Mouse (Mus musculus): ENCODE results near the gene Mmp14. TPM values are rescaled to one million over a fixed set of nuclear protein-coding genes. Genes with fewer than 3 reads are reported as not detected.

The Mmp14 gene
- polyA plus RNA-seq, 1 experiment from 2014 or later: 152 TPM

DNA sequence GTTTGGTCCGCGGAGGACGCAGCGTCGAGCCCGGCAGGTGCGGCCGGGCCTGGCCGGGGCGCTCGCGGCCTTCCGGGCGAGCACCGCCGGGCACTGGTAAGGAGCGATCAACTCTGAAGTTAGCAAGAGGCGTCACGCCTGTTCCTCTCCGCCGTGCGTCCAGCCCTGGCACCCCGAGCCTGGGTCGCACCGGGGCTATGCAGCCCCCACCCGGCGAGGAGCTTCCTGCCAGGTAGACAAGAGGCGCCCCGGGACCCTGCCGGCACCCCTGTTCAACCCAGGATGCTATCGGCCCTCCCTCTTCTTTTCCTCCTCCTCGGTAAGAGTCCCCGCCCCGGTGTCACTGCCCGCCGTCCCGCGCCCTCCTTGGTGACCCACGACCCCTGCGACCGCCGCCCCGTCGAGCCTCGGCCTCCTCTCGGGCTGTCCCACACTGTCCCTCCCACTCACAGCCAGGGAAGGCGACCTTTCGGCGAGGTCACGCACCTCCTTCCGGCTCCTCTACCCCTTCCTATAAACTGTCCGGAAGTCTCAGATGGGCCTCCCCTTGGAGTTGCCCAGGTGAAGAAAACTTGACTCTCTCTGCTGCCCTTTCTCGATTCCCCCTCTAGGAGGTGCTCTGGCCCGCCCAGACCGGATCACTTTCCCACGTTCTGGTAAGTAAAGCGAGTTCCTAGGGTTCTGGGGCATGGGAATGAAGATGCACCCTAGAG, 33.0 kb downstream of the Mmp14 start:
- Histone ChIP-seq H3K27me3 (ENCODE audit: insufficient read depth, low read length) (no peaks in the 10 kb centered on the region), H3K9me3 (ENCODE audit: low read length) (no peaks in the 10 kb centered on the region), H3K9ac (replicated peaks; ENCODE audit: low read length) (peak overlapping the region; percentile 92), H3K27ac (ENCODE audit: low read length) (peak overlapping the region; percentile 92), H3K4me2 (replicated peaks; ENCODE audit: low read depth, low read length) (peak overlapping the region; percentile 79), H3K4me1 (ENCODE audit: insufficient read depth, low read length) (peaks cover 10% of the 10 kb centered on the region), H3K36me3 (ENCODE audit: insufficient read depth, low read length) (peaks cover 25% of the 10 kb centered on the region), H3K4me3 (ENCODE audit: low read length) (peak overlapping the region; percentile 87)
- ATAC-seq (ENCODE audit: low FRiP score, low TSS enrichment): peak; percentile 77
- under 1% methylated on average over 40 of the region's 57 CpGs for WGBS

DNA sequence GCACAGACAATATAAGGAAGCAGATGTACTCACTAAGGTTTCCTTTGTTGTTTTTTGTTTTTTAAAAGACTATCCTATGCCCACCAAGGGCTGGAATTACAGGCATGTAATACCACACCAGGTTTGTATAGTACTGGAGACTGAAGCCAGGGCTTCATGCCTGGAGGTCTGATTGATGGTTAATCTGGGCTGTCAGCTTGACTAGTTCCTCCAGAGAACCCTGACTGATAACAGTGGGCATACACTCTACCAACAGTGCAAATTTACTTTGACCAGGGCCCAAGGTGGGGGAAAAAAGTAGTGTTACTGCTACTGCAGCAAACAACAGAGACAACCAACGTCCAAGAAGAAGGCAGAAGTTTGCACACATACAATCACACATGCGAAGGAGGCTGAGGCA, 40.1 kb downstream of the Mmp14 start:
- Histone ChIP-seq H3K9ac (replicated peaks; ENCODE audit: low read length) (no peak overlapping the region), H3K4me1 (ENCODE audit: insufficient read depth, low read length) (peaks cover 4% of the 10 kb centered on the region), H3K27me3 (ENCODE audit: insufficient read depth, low read length) (no peaks in the 10 kb centered on the region), H3K4me2 (replicated peaks; ENCODE audit: low read depth, low read length) (no peak overlapping the region), H3K36me3 (ENCODE audit: insufficient read depth, low read length) (peaks cover 31% of the 10 kb centered on the region), H3K4me3 (ENCODE audit: low read length) (no peak overlapping the region), H3K9me3 (ENCODE audit: low read length) (peaks cover 5% of the 10 kb centered on the region; the same call in 1 of the 2 replicates), H3K27ac (ENCODE audit: low read length) (no peak overlapping the region)
- ATAC-seq (ENCODE audit: low FRiP score, low TSS enrichment): no peak
- 89% methylated on average over 2 of the region's 2 CpGs for WGBS

DNA sequence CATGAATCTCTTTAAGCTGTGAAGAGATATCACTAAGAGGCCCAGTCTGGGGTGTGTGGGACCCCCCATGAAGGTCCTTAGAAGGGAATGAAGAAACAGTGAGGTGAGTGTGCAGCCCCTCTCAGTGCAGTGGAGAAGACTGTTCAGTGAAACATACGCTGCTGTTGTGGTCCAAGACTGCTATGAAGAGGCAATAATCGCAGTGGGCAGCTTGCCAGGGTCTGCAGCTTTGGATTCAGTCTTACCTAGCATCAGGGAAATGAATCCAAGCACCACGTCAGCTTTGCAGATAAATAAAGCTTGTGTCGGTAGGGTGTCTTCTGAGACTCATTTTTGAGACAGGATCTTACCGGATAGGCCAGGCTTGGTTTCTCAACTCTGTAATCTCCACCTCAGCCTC, 41.3 kb downstream of the Mmp14 start:
- Histone ChIP-seq H3K36me3 (ENCODE audit: insufficient read depth, low read length) (peaks cover 28% of the 10 kb centered on the region), H3K27me3 (ENCODE audit: insufficient read depth, low read length) (no peaks in the 10 kb centered on the region), H3K4me3 (ENCODE audit: low read length) (no peak overlapping the region), H3K9me3 (ENCODE audit: low read length) (peaks cover 5% of the 10 kb centered on the region; the same call in 1 of the 2 replicates), H3K4me1 (ENCODE audit: insufficient read depth, low read length) (peaks cover 9% of the 10 kb centered on the region), H3K27ac (ENCODE audit: low read length) (no peak overlapping the region), H3K9ac (replicated peaks; ENCODE audit: low read length) (no peak overlapping the region), H3K4me2 (replicated peaks; ENCODE audit: low read depth, low read length) (no peak overlapping the region)
- ATAC-seq (ENCODE audit: low FRiP score, low TSS enrichment): no peak
- WGBS: 71% methylated on average over 5 of the region's 5 CpGs

DNA sequence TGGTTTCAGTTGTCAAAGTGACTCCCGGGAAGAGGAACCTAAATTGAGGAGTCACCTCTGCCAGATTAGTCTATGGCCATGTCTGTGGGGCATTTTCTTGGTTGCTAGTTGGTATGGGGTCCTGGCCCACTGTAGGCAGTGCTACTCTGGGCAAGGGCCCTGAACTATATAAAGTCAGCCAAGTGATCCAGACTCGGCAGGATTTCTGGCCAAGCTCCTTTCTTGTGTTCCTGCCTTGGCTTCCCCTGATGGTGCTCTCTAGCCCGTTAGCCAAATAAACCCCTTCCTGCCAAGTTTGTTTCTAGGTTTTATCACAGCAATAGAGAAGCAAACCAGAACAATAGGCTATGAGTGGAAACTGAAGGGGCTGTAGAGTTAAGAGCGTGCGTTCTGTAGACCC, 43.3 kb downstream of the Mmp14 start:
- no peak for ATAC-seq (ENCODE audit: low FRiP score, low TSS enrichment)
- Histone ChIP-seq H3K27ac (ENCODE audit: low read length) (no peak overlapping the region), H3K9ac (replicated peaks; ENCODE audit: low read length) (no peak overlapping the region), H3K36me3 (ENCODE audit: insufficient read depth, low read length) (peaks cover 8% of the 10 kb centered on the region; the same call in 1 of the 2 replicates), H3K9me3 (ENCODE audit: low read length) (peaks cover 5% of the 10 kb centered on the region; the same call in 1 of the 2 replicates), H3K4me1 (ENCODE audit: insufficient read depth, low read length) (peaks cover 21% of the 10 kb centered on the region), H3K4me3 (ENCODE audit: low read length) (no peak overlapping the region), H3K27me3 (ENCODE audit: insufficient read depth, low read length) (peaks cover 9% of the 10 kb centered on the region; the same call in 1 of the 2 replicates), H3K4me2 (replicated peaks; ENCODE audit: low read depth, low read length) (no peak overlapping the region)
- 76% methylated on average over 5 of the region's 5 CpGs for WGBS

DNA sequence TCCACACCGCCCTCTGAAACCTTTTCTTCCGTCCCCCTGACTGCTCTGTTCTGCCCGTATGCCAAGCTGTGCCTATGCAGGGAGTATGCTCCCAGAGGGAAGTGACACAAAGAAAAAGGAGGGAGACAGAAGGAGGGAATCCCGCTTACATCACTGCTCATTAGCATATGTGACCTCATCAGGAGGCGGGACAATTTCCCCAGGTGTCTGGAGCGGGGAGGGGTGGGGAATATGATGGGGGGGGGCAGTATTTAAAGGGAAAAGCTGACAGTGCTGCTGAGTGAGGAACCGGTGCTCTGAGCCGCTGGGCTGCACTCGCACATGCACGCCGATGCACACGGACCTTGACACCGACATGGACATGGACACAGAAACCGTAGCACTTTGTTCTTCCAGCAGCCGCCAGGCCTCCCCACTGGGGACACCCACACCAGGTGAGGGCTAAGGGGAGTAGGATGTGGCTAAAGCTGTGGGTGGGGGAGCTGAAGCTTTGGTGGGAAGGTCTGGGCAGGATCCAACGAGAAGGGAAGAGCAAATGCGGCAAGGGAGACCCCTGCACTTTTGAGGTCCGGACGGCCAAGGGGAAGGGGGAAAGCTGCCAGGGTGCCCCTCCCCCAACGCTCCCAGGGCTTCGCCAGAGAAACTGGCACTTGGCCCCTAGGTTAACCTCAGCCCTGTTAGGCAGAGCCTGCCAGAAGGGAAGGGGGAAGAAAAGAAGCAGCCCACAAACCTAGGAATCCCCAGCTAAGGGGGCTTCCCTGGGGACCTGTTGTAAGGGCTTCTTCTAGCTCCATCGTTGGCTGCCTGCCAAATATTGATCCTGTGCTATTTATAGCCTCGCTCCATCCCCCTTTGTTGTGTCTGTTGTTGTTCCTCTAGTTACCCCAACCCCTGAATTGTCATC, 44.8 kb downstream of the Mmp14 start, which contains the start of gene Rem2:
Gene Rem2, plus strand, starts transcription at position 160 of the 904 bp plus-strand sequence.
- ATAC-seq (ENCODE audit: low FRiP score, low TSS enrichment): peak; percentile 71
- peaks cover 5% of the 10 kb centered on the region; the same call in 1 of the 2 replicates for H3K9me3 ChIP-seq (ENCODE audit: low read length)
- H3K27me3 ChIP-seq (ENCODE audit: insufficient read depth, low read length): peaks cover 12% of the 10 kb centered on the region; the same call in 1 of the 2 replicates
- no peak within 1 kb of the TSS for H3K27ac ChIP-seq (ENCODE audit: low read length)
- H3K4me3 ChIP-seq (ENCODE audit: low read length): peak within 1 kb of the TSS; percentile 54
- no peaks in the 10 kb centered on the region; the same call in 1 of the 2 replicates for H3K36me3 ChIP-seq (ENCODE audit: insufficient read depth, low read length)
- whole genome bisulfite sequencing: 3% methylated on average over 23 of the region's 23 CpGs
- peak within 1 kb of the TSS; percentile 76 for H3K9ac ChIP-seq (replicated peaks; ENCODE audit: low read length)
- H3K4me1 ChIP-seq (ENCODE audit: insufficient read depth, low read length): peaks cover 24% of the 10 kb centered on the region
- H3K4me2 ChIP-seq (replicated peaks; ENCODE audit: low read depth, low read length): peak within 1 kb of the TSS; percentile 86

DNA sequence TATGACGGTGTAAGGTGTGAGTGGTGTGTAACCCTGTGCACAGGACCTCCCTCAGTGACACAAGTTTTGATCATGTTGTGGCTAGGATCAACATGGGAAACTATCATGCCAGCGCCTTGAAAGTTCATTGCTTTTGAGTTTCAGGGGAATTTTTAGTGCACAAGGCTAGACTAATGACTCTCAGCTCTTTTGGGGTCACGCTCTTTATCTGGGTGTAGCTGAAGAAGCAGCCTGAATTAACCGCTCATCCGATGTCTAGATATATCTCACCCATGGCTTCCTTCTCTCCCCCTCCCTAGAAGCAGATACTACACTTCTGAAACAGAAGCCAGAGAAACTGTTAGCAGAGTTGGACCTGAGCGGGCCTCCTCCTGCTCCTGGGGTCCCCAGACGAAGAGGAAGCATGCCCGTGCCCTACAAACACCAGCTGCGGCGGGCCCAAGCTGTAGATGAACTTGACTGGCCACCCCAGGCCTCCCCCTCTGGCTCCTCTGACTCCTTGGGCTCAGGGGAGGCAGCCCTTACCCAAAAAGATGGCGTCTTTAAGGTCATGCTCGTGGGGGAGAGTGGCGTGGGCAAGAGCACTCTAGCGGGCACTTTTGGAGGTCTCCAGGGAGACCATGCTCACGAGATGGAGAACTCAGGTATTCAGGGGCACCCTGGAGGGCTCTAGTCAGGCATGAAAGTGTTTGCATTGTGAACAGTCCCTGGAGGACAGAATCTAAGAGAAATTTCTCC, 45.9 kb downstream of the Mmp14 start:
- Histone ChIP-seq H3K4me3 (ENCODE audit: low read length) (no peak overlapping the region), H3K9me3 (ENCODE audit: low read length) (no peaks in the 10 kb centered on the region), H3K4me2 (replicated peaks; ENCODE audit: low read depth, low read length) (no peak overlapping the region), H3K27ac (ENCODE audit: low read length) (no peak overlapping the region), H3K4me1 (ENCODE audit: insufficient read depth, low read length) (peaks cover 24% of the 10 kb centered on the region), H3K36me3 (ENCODE audit: insufficient read depth, low read length) (no peaks in the 10 kb centered on the region), H3K27me3 (ENCODE audit: insufficient read depth, low read length) (peaks cover 12% of the 10 kb centered on the region; the same call in 1 of the 2 replicates), H3K9ac (replicated peaks; ENCODE audit: low read length) (no peak overlapping the region)
- WGBS: 78% methylated on average over 15 of the region's 15 CpGs
- no peak for ATAC-seq (ENCODE audit: low FRiP score, low TSS enrichment)

DNA sequence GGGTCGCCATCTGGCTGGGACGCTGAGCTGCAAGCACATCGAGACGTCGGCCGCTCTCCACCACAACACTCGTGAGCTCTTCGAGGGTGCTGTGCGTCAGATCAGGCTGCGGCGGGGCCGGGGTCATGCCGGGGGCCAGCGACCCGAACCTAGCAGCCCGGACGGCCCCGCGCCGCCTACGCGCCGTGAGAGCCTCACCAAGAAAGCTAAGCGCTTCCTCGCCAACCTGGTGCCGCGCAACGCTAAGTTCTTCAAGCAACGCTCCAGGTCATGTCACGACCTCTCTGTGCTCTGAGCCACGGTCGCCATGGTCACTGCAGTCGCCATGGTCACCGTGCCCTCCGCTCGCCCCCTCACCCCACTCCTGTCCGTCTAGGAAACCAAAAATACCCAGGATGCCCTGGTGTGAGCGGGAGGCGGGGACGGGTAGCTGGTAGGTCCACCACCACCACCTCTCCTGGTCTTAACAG, 48.1 kb downstream of the Mmp14 start:
- 1% methylated on average over 40 of the region's 40 CpGs for WGBS
- Histone ChIP-seq H3K9ac (replicated peaks; ENCODE audit: low read length) (peak overlapping the region; percentile 66), H3K4me2 (replicated peaks; ENCODE audit: low read depth, low read length) (peak overlapping the region; percentile 68), H3K27ac (ENCODE audit: low read length) (no peak overlapping the region), H3K36me3 (ENCODE audit: insufficient read depth, low read length) (no peaks in the 10 kb centered on the region), H3K4me3 (ENCODE audit: low read length) (peak overlapping the region; percentile 50), H3K9me3 (ENCODE audit: low read length) (no peaks in the 10 kb centered on the region), H3K27me3 (ENCODE audit: insufficient read depth, low read length) (peaks cover 12% of the 10 kb centered on the region; the same call in 1 of the 2 replicates), H3K4me1 (ENCODE audit: insufficient read depth, low read length) (peaks cover 24% of the 10 kb centered on the region)
- peak; percentile 27; the same call in 1 of the 2 replicates for ATAC-seq (ENCODE audit: low FRiP score, low TSS enrichment)

DNA sequence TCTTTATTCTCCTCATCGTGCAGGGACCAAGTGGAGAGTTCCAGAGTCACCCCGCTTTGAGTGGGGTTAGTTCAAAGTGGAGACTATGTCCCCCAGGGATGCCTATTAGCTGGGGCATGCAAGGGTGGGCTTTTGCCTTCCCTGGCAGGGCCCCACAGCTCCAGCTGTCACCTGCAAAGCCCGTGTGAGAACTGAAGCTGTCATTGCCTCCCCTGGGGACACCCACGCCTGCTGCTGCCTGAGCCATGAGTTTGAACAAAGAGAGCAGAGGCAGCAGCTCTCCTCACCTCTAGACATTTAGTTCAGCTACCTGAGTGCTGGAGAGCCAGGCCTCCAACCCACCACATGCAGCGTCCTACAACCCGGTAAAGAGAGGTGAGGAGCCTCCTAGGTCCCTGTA, 49.3 kb downstream of the Mmp14 start:
- H3K27ac ChIP-seq (ENCODE audit: low read length): no peak overlapping the region
- no peak for ATAC-seq (ENCODE audit: low FRiP score, low TSS enrichment)
- H3K4me2 ChIP-seq (replicated peaks; ENCODE audit: low read depth, low read length): no peak overlapping the region
- H3K27me3 ChIP-seq (ENCODE audit: insufficient read depth, low read length): peaks cover 12% of the 10 kb centered on the region; the same call in 1 of the 2 replicates
- no peaks in the 10 kb centered on the region for H3K36me3 ChIP-seq (ENCODE audit: insufficient read depth, low read length)
- H3K4me3 ChIP-seq (ENCODE audit: low read length): no peak overlapping the region
- WGBS: 78% methylated on average over 6 of the region's 6 CpGs
- H3K9me3 ChIP-seq (ENCODE audit: low read length): no peaks in the 10 kb centered on the region
- no peak overlapping the region for H3K9ac ChIP-seq (replicated peaks; ENCODE audit: low read length)
- H3K4me1 ChIP-seq (ENCODE audit: insufficient read depth, low read length): peaks cover 24% of the 10 kb centered on the region

DNA sequence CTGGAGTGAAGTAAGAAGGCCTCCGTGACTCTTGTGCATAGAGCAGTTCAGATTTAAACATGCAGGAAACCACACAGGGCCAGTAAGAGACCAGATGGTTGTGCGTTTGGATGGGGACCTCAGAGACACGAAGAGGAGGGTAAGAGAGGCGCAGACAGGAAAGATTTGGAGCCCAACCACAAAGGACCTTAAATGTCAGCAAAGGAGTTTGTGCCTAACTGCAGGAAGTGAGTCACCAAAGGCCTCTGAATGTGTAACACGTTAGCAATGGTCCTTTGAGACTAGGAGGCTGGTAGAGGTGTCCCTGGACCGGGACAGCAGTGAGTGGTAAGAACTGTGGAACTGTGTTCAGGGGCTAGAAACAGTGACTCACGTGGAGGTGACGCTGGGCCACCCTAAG, 50.0 kb downstream of the Mmp14 start:
- no peak for ATAC-seq (ENCODE audit: low FRiP score, low TSS enrichment)
- no peak overlapping the region for H3K27ac ChIP-seq (ENCODE audit: low read length)
- no peak overlapping the region for H3K9ac ChIP-seq (replicated peaks; ENCODE audit: low read length)
- no peaks in the 10 kb centered on the region for H3K36me3 ChIP-seq (ENCODE audit: insufficient read depth, low read length)
- no peak overlapping the region for H3K4me3 ChIP-seq (ENCODE audit: low read length)
- H3K27me3 ChIP-seq (ENCODE audit: insufficient read depth, low read length): peaks cover 12% of the 10 kb centered on the region; the same call in 1 of the 2 replicates
- H3K4me2 ChIP-seq (replicated peaks; ENCODE audit: low read depth, low read length): no peak overlapping the region
- no peaks in the 10 kb centered on the region for H3K9me3 ChIP-seq (ENCODE audit: low read length)
- WGBS: 75% methylated on average over 8 of the region's 8 CpGs
- peaks cover 21% of the 10 kb centered on the region for H3K4me1 ChIP-seq (ENCODE audit: insufficient read depth, low read length)
